ENCODE assay signal across 19 mouse cellular contexts in the genomic region with DNA sequence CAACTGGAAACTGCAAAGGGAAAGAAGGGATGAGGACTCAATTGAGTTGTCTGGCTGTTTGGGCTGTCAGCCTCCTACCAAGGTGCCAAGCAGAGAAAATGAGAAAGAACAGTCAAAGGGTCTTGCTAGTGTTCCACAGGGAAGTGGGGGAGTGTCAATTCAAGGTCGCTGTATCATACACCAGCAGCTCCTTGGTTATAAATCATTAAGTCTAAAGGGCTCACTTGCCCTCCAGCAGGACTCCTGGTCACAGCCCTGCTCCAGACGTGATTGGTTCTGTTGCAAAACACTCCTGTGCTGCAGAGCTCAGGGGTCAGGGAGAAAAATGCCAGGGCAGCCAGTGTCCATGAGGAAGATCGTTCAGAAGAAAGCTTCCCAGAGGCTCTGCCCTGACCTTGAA. TPM values are rescaled to one million over a fixed set of nuclear protein-coding genes. Genes with fewer than 3 reads are reported as not detected.
"Had no signal": no experiment of that assay in that cellular context is flagged by ENCODE, and none has a peak within 500 bp of the region (broad histone marks: within the 10 kb centered on the region; RNA-seq: fewer than 3 reads in every experiment).

No protein-coding gene starts in this region.

- H3K36me3 ChIP-seq: midbrain, embryonic 10.5 days; midbrain, embryonic 12.5 days; neural tube, embryonic 12.5 days; stomach, embryonic 15.5 days had no signal

- H3K27me3 ChIP-seq: midbrain, embryonic 12.5 days; neural tube, embryonic 12.5 days; stomach, embryonic 15.5 days had no signal

- H3K9ac ChIP-seq: lung, embryonic 14.5 days; midbrain, embryonic 12.5 days; neural tube, embryonic 12.5 days; stomach, embryonic 15.5 days had no signal

- H3K4me2 ChIP-seq: lung, embryonic 14.5 days; midbrain, embryonic 12.5 days; neural tube, embryonic 12.5 days; stomach, embryonic 15.5 days had no signal

- H3K27ac ChIP-seq: midbrain, embryonic 10.5 days; midbrain, embryonic 12.5 days; neural tube, embryonic 12.5 days; stomach, embryonic 15.5 days; stomach, postnatal 0 days had no signal

- DNase-seq: lung, adult 18-20 months; lung, embryonic 14.5 days; lung, postnatal 10 days; lung, postnatal 4 days; midbrain, embryonic 14.5 days; right cerebral cortex, postnatal 14 days; thymus, adult 2 months; thymus, postnatal 25 days; thymus, postnatal 4 days had no signal

- H3K4me3 ChIP-seq: midbrain, embryonic 10.5 days; midbrain, embryonic 12.5 days; myocyte; neural tube, embryonic 12.5 days; stomach, embryonic 15.5 days had no signal

- H3K9me3 ChIP-seq: midbrain, embryonic 10.5 days; midbrain, embryonic 12.5 days; neural tube, embryonic 12.5 days; stomach, embryonic 15.5 days had no signal

- H3K4me1 ChIP-seq: midbrain, embryonic 12.5 days; neural tube, embryonic 12.5 days; stomach, embryonic 15.5 days had no signal

- ATAC-seq: midbrain, embryonic 16.5 days had no signal

RNA-seq across cellular contexts. Expression of gene Galnt17, which starts 11.3 kb away (rescaled TPM):
- total RNA-seq: megakaryocyte, adult 5-6 weeks; megakaryocyte-erythroid progenitor cell, adult 5-6 weeks; neutrophil, adult 5-6 weeks had no signal
